Mouse (Mus musculus) neural tube, embryonic 14.5 days (tissue): ENCODE results near the gene Tll2. TPM values are rescaled to one million over a fixed set of nuclear protein-coding genes. Genes with fewer than 3 reads are reported as not detected.
A peak's percentile ranks its signal among the peaks of the same experiment; 100 is the strongest.

Experiments used
- ATAC-seq: fragments of 200-750 bp; cut with Nextera tagmentation; 2 replicates; pipeline ENCODE4 v1.8.0; 2017; ENCODE audit warnings: low read depth, mild to moderate bottlenecking, moderate TSS enrichment, moderate library complexity
- H3K27ac ChIP-seq: fragments of 300-500 bp; sonication (generic); 2 replicates; pipeline ENCODE4 v1.5.1; 2014; ENCODE audit warnings: low read depth, mild to moderate bottlenecking, control low read depth, low read length, moderate library complexity, mixed read lengths
- H3K27me3 ChIP-seq: fragments of 300-500 bp; sonication (generic); 2 replicates; pipeline ENCODE4 v1.6.1; 2014; ENCODE audit warnings: low read length; ENCODE audit not compliant: control insufficient read depth, insufficient read depth
- H3K36me3 ChIP-seq: fragments of 300-500 bp; sonication (generic); 2 replicates; pipeline ENCODE4 v1.6.1; 2014; ENCODE audit warnings: low read length, mixed read lengths; ENCODE audit not compliant: control insufficient read depth, insufficient read depth
- H3K4me1 ChIP-seq: fragments of 300-500 bp; sonication (generic); 2 replicates; pipeline ENCODE4 v1.6.1; 2014; ENCODE audit warnings: low read length; ENCODE audit not compliant: control insufficient read depth, insufficient read depth
- H3K4me2 ChIP-seq: fragments of 300-500 bp; sonication (generic); 2 replicates; pipeline ENCODE4 v1.6.1; 2014; ENCODE audit warnings: mild to moderate bottlenecking, low read depth, low read length, control low read depth
- H3K4me3 ChIP-seq: fragments of 300-500 bp; sonication (generic); 2 replicates; pipeline ENCODE4 v1.5.1; 2014; ENCODE audit warnings: low read depth, low read length, control low read depth, mixed read lengths
- H3K9ac ChIP-seq: fragments of 300-500 bp; sonication (generic); replicated peaks from 2 replicates; pipeline ENCODE4 v1.6.1; 2014; ENCODE audit warnings: low read depth, mild to moderate bottlenecking, control low read depth, low read length, mixed read lengths
- H3K9me3 ChIP-seq: fragments of 300-500 bp; sonication (generic); 2 replicates; pipeline ENCODE4 v1.6.1; 2016; ENCODE audit warnings: low read length; ENCODE audit not compliant: control insufficient read depth
- WGBS: fragments of 180-500 bp; shearing (Covaris S2); extraction: QIAGEN DNeasy Blood & Tissue Kit; methylation state at CpG from one replicate; pipeline ENCODE4 v1.1.7; 2014; 5-methylcytosine and 5-hydroxymethylcytosine counted together
- polyA plus RNA-seq: library from polyadenylated mRNA; unstranded; fragments of >200 nt; fragmentation: Nextera tagmentation; extraction: Ambion mirVana; gene quantifications from 2 replicates; pipeline ENCODE4 v1.2.1, GENCODE M21; 2014

Gene Tll2
- polyA plus RNA-seq, 1 experiment from 2014 or later: 2.2 TPM

DNA sequence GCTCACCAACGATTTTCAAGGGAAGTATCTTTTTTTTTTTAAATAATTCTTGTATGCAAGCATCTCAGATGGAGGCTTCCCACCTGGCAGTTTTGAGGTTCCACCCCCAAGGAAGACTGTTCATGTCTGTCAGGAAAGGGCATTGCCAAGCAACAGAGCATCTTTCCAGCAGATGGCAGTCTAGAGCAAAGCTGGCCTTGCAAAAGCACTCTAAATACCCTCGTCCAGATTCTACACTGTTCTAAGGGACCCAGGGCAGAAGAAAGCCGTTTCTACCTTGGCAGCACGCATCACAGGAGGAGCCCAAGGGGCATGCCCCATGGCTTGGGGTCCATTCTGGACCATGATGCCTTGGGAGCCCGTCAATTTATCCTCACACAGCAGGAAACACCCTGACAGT, 116.8 kb downstream of the Tll2 start:
- H3K27ac ChIP-seq: no peak overlapping the region
- 14% methylated on average over 5 of the region's 5 CpGs for WGBS
- no peak overlapping the region for H3K4me3 ChIP-seq
- peak; percentile 42; the same call in 1 of the 2 replicates for ATAC-seq
- H3K4me2 ChIP-seq: no peak overlapping the region
- H3K9ac ChIP-seq: no peak overlapping the region
- H3K27me3 ChIP-seq: 0 out of 2 replicates have a peak, but pooled peaks cover 2% of the 10 kb centered on the region
- no peaks in the 10 kb centered on the region for H3K4me1 ChIP-seq
- no peaks in the 10 kb centered on the region for H3K9me3 ChIP-seq
- no peaks in the 10 kb centered on the region for H3K36me3 ChIP-seq

DNA sequence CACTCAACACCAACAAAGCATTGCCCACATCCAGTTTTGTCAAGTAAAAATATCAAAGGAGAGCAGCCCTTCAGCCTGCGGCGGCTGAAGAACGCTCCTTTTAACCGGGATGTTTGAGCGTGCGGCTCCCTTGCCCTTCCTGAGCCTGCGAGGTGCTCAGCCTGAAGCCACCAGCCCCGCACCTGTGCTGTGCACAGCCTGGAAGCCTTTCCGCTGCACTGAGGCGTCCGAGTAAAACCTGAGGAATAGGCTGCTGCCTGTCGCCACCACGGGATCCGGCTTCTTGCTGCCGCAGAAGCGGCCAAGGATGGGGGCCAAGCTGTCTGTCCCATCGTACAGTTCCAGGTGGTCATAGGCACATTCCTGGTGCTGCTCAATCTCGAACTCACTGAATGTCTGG, 118.1 kb downstream of the Tll2 start:
- WGBS: 41% methylated on average over 18 of the region's 18 CpGs
- ATAC-seq: no peak
- H3K36me3 ChIP-seq: no peaks in the 10 kb centered on the region
- H3K27me3 ChIP-seq: 0 out of 2 replicates have a peak, but pooled peaks cover 2% of the 10 kb centered on the region
- H3K4me1 ChIP-seq: no peaks in the 10 kb centered on the region
- H3K4me2 ChIP-seq: no peak overlapping the region
- no peaks in the 10 kb centered on the region for H3K9me3 ChIP-seq
- H3K27ac ChIP-seq: no peak overlapping the region
- no peak overlapping the region for H3K4me3 ChIP-seq
- no peak overlapping the region for H3K9ac ChIP-seq

DNA sequence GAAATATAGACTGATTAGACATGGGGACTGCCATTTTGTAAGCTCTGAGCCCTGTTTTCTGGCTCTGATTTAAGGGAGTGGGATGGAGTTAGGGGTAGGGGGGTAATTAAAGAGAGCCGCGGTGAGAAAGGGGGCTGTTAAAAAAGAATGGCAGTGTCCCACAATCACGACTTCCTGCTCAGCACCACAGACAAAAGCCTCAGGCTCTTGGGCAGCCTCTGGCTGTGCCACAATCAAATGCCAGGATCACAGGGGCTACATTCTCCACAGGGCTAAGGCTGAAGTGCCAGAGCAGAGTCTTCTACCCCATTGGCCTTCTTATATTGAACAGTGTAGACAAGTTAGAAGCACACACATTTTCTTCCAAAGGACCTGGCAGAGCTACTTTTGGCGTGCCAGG, 118.7 kb downstream of the Tll2 start:
- H3K27me3 ChIP-seq: 0 out of 2 replicates have a peak, but pooled peaks cover 2% of the 10 kb centered on the region
- 24% methylated on average over 4 of the region's 4 CpGs for WGBS
- no peak for ATAC-seq
- no peak overlapping the region for H3K4me3 ChIP-seq
- no peaks in the 10 kb centered on the region for H3K36me3 ChIP-seq
- H3K9ac ChIP-seq: no peak overlapping the region
- H3K9me3 ChIP-seq: no peaks in the 10 kb centered on the region
- no peak overlapping the region for H3K27ac ChIP-seq
- no peak overlapping the region for H3K4me2 ChIP-seq
- no peaks in the 10 kb centered on the region for H3K4me1 ChIP-seq

DNA sequence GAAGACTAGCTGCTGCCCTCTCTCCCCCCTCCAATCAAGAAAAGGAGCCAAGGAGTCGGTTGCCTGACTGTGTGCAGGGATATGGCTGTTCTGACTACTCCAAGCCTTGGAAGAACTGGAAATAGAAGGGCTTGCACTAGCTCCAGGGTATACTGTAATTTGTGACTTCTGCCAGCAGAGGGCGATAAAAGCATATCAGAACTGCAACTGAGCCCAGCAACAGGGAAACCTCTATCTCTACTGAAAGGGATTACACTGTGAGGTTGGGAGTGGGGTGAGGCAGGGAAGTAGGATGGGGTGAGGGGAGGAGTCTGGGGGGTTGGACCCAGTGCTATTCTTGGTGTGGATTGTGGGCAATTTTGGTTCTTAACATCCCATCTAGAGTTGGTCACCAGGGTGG, 119.9 kb downstream of the Tll2 start:
- Histone ChIP-seq H3K27me3 (0 out of 2 replicates have a peak, but pooled peaks cover 2% of the 10 kb centered on the region), H3K4me1 (no peaks in the 10 kb centered on the region), H3K9me3 (no peaks in the 10 kb centered on the region), H3K4me2 (no peak overlapping the region), H3K36me3 (no peaks in the 10 kb centered on the region), H3K9ac (no peak overlapping the region), H3K4me3 (no peak overlapping the region), H3K27ac (no peak overlapping the region)
- ATAC-seq: peak; percentile 73
- 4% methylated on average over 2 of the region's 2 CpGs for WGBS

DNA sequence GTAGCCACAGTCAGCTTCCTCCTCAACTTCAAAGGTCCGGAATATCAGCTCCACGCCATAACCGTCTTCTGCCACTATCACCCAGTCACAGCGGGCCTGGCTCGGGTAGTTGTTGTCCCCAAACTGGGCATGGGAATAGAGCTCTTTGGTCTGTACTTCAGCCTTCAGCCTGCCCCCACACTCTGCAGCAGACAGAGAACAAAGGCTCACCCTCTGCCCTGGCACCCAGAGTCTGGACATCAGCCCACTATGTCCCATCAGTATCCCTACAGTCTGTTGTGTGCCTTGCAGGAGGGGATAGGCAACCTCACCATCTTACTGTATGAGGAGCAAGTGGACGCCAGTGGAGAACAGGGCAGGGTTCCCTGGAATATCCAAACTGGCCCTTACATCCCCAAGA, 120.3 kb downstream of the Tll2 start:
- ATAC-seq: no peak; the same call in 1 of the 2 replicates

DNA sequence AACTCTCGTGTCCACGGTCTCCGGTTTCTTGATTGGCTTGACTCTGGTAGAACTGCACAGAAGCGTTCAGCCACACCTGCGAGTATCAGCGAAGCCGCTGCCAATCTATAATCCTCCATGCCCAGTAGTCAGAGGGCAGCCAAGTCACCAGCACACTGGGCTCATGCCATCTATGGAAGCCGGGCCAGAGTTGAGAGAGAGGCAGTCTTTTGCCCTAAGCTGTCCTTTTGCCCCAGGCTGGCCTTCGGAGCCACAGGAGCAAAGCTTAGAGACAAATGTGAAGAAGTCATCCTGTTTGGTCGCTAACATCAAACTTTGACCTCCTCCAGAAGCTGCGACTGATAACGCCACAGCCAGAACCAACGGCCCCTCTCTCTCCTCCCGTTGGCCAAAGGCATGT, 123.0 kb downstream of the Tll2 start:
- Histone ChIP-seq H3K9me3 (no peaks in the 10 kb centered on the region), H3K4me3 (no peak overlapping the region), H3K27ac (no peak overlapping the region), H3K4me1 (no peaks in the 10 kb centered on the region), H3K4me2 (no peak overlapping the region), H3K27me3 (no peaks in the 10 kb centered on the region), H3K36me3 (no peaks in the 10 kb centered on the region), H3K9ac (no peak overlapping the region)
- 95% methylated on average over 14 of the region's 14 CpGs for WGBS
- ATAC-seq: no peak

More for the DNA sequence above, 120.3 kb downstream of the Tll2 start:
- Histone ChIP-seq H3K27me3 (0 out of 2 replicates have a peak, but pooled peaks cover 2% of the 10 kb centered on the region), H3K4me3 (no peak overlapping the region), H3K9ac (no peak overlapping the region), H3K27ac (no peak overlapping the region), H3K4me1 (no peaks in the 10 kb centered on the region), H3K9me3 (no peaks in the 10 kb centered on the region), H3K4me2 (no peak overlapping the region), H3K36me3 (no peaks in the 10 kb centered on the region)
- WGBS: 85% methylated on average over 6 of the region's 6 CpGs

DNA sequence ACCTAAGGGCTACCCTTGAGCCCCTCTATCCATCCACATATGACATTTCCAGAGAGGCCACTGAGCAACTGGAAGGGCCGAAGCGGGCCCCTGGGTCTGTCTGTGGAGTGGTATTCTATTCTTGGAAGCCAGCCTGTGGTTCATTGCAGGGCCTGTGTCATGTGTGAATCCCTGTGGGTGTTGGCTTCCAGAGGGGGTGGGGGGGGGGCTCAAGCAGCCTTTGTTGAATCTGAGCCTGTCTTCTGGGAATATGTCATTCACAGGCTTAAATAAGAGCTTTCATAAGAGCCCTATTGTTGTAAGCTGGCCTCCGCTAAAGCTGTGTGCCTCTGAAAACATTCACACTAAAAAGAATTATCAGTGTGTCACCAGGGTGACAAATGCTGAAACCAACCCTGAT, 125.0 kb downstream of the Tll2 start:
- H3K4me1 ChIP-seq: no peaks in the 10 kb centered on the region
- no peaks in the 10 kb centered on the region for H3K27me3 ChIP-seq
- no peak for ATAC-seq
- H3K9me3 ChIP-seq: no peaks in the 10 kb centered on the region
- no peak overlapping the region for H3K27ac ChIP-seq
- no peak overlapping the region for H3K4me3 ChIP-seq
- H3K9ac ChIP-seq: no peak overlapping the region
- no peak overlapping the region for H3K4me2 ChIP-seq
- H3K36me3 ChIP-seq: no peaks in the 10 kb centered on the region
- 39% methylated on average over 3 of the region's 3 CpGs for WGBS

DNA sequence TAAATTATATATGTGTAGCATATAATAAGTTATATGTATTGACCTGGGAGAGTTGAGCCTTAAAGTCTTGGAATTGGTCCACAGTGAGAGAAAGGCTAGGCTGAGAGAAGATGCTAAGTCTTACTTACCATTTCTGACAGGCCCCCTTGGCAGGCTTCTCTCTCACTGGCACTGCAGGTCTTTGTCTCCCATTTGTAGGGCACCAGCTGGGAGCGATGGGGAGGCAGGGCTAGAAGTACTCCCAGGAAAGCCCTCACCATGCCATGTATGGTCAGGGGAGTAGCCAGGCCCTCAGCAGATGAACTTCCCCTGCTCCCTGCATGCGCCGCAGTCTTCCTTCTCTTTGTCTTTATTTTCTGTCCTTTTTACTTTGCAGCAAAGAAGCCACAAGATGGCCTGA, 129.7 kb downstream of the Tll2 start, which contains the start of gene Opalin:
TSS of gene Opalin (minus strand) at position 208 of the 400 bp plus-strand sequence.
- H3K9ac ChIP-seq: no peak within 1 kb of the TSS
- no peaks in the 10 kb centered on the region for H3K9me3 ChIP-seq
- no peak within 1 kb of the TSS for H3K27ac ChIP-seq
- WGBS: 81% methylated on average over 3 of the region's 3 CpGs
- no peak within 1 kb of the TSS for H3K4me2 ChIP-seq
- no peaks in the 10 kb centered on the region for H3K27me3 ChIP-seq
- no peak within 1 kb of the TSS for H3K4me3 ChIP-seq
- no peaks in the 10 kb centered on the region for H3K4me1 ChIP-seq
- ATAC-seq: no peak
- no peaks in the 10 kb centered on the region for H3K36me3 ChIP-seq

DNA sequence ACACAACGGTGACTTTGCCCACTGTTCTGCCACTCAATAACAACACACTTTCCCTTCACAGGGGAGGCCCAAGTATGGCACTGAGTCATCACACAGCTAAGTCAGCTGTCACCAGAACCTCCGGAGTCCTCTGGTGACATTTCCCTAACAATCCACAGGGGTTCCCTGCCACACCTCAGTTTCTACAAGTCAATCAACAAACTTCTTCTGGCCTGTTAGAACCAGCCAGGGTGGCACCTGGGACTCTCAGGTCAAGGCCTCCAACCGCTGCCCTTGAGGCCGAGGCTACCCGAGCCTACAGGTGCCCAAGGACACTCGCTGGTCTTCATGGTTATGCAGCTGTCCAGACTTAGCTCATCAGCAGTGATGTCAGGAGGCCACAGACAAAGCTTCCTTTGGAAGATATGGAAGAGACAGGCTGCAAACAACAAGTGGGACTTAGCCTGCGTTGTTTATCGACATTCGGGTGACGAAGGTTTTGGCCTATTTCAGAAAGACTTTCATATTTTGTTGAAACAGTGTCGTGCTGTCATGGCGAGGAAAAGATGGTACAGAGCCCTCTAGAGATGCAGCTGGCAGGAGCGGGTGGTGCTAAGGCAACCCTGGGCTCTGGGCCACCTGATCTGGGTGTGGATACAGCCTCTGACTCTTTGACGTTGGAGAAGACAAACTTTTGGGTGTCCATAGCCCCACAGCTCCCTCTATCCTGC, 132.7 kb downstream of the Tll2 start:
- Histone ChIP-seq H3K4me2 (no peak overlapping the region), H3K9ac (no peak overlapping the region), H3K36me3 (no peaks in the 10 kb centered on the region), H3K9me3 (no peaks in the 10 kb centered on the region), H3K27ac (no peak overlapping the region), H3K27me3 (no peaks in the 10 kb centered on the region), H3K4me1 (no peaks in the 10 kb centered on the region), H3K4me3 (no peak overlapping the region)
- WGBS: 89% methylated on average over 14 of the region's 14 CpGs
- ATAC-seq: no peak
